Mouse (Mus musculus) midbrain, embryonic 14.5 days (tissue): ENCODE data around the gene S100a11. TPM values are rescaled to one million over a fixed set of nuclear protein-coding genes. Genes with fewer than 3 reads are reported as not detected.
A peak's percentile ranks its signal among the peaks of the same experiment; 100 is the strongest.

Experiments used
- ATAC-seq: fragments of 200-750 bp; cut with Nextera tagmentation; 2 replicates; pipeline ENCODE4 v1.8.0; 2017; ENCODE audit warnings: moderate number of reproducible peaks, moderate library complexity; ENCODE audit not compliant: low FRiP score, low TSS enrichment
- DNase-seq: peaks from one replicate; pipeline ENCODE4 v3.0.0-alpha.2; 2015
- H3K27ac ChIP-seq: fragments of 300-500 bp; sonication (generic); replicated peaks from 2 replicates; pipeline ENCODE4 v1.5.1; 2014; ENCODE audit warnings: mild to moderate bottlenecking, low read depth, low read length, moderate library complexity
- H3K27me3 ChIP-seq: fragments of 300-500 bp; sonication (generic); 2 replicates; pipeline ENCODE4 v1.6.1; 2014; ENCODE audit warnings: low read length, control low read depth, mixed read lengths; ENCODE audit not compliant: control insufficient read depth, insufficient read depth
- H3K36me3 ChIP-seq: fragments of 300-500 bp; sonication (generic); 2 replicates; pipeline ENCODE4 v1.6.1; 2014; ENCODE audit warnings: low read length, control low read depth; ENCODE audit not compliant: control insufficient read depth, insufficient read depth
- H3K4me1 ChIP-seq: fragments of 300-500 bp; sonication (generic); 2 replicates; pipeline ENCODE4 v1.6.1; 2014; ENCODE audit warnings: mild to moderate bottlenecking, antibody characterized with exemption, low read length, control low read depth; ENCODE audit not compliant: control insufficient read depth, insufficient read depth
- H3K4me2 ChIP-seq: fragments of 300-500 bp; sonication (generic); 2 replicates; pipeline ENCODE4 v1.6.1; 2014; ENCODE audit warnings: mild to moderate bottlenecking, low read length, moderate library complexity
- H3K4me3 ChIP-seq: fragments of 300-500 bp; sonication (generic); replicated peaks from 2 replicates; pipeline ENCODE4 v1.5.1; 2014; ENCODE audit warnings: low read depth, low read length
- H3K9ac ChIP-seq: fragments of 300-500 bp; sonication (generic); replicated peaks from 2 replicates; pipeline ENCODE4 v1.6.1; 2014; ENCODE audit warnings: mild to moderate bottlenecking, low read length, moderate library complexity
- H3K9me3 ChIP-seq: fragments of 300-500 bp; sonication (generic); 2 replicates; pipeline ENCODE4 v1.6.1; 2016; ENCODE audit warnings: low read length, control low read depth, mixed read lengths; ENCODE audit not compliant: control insufficient read depth
- WGBS: fragments of 180-500 bp; shearing (Covaris S2); extraction: QIAGEN DNeasy Blood & Tissue Kit; methylation state at CpG from one replicate; pipeline ENCODE4 v1.1.7; 2014; 5-methylcytosine and 5-hydroxymethylcytosine counted together
- polyA plus RNA-seq: library from polyadenylated mRNA; unstranded; fragments of >200 nt; fragmentation: Nextera tagmentation; extraction: Ambion mirVana; gene quantifications from 2 replicates; pipeline ENCODE4 v1.2.1, GENCODE M21; 2014

Gene S100a11
- polyA plus RNA-seq, 1 experiment from 2014 or later = 157 TPM

DNA sequence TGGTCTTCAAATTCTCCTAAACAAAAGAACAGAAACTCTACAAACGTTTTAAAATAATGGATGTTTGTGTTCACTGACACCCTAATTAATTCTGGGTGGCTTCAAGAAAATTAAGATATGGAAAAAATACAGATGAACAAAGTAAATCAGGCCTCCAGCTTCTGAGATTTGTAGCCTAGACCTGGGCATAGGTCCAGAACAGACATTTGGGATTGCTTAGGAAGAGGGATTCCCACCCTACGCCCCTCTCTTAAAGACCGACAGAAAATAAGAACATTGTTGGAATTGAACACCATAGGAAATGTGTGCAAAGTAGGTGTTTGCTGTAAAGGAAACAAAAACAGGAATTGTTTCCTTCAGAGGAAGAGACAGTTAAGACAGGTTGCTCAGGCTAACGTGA is 37.2 kb downstream of the S100a11 start:
- peaks cover 7% of the 10 kb centered on the region; the same call in 1 of the 2 replicates for H3K4me1 ChIP-seq
- peaks cover 6% of the 10 kb centered on the region; the same call in 1 of the 2 replicates for H3K27me3 ChIP-seq
- no peak overlapping the region for H3K4me3 ChIP-seq
- H3K9me3 ChIP-seq = no peaks in the 10 kb centered on the region
- H3K9ac ChIP-seq = no peak overlapping the region
- no peak overlapping the region for H3K4me2 ChIP-seq
- WGBS = 75% methylated on average over 4 of the region's 4 CpGs
- H3K27ac ChIP-seq = no peak overlapping the region
- ATAC-seq (no peak), DNase-seq (no peak)
- no peaks in the 10 kb centered on the region for H3K36me3 ChIP-seq

DNA sequence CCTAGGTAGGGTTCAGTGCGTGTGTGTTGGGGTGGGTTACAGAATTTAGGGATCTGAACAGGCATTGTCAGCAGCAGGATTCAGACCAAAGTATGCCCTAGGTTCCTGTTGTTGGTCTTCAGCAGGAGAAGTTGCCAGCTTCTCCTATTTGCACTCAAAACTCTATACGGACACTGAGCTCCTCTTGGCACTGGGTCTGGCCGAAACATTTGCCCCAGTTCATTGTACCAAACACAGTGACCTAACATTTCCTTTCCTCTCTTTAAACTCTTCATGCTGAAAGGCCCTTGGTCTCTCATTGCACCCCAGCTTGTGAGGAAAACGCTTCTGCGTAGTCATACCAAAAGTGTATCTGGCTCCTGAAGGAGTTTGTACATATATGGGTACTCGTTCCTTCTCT is 39.7 kb downstream of the S100a11 start:
- Histone ChIP-seq H3K4me1 (no peaks in the 10 kb centered on the region), H3K9me3 (no peaks in the 10 kb centered on the region), H3K4me3 (no peak overlapping the region), H3K9ac (no peak overlapping the region), H3K36me3 (no peaks in the 10 kb centered on the region), H3K27me3 (no peaks in the 10 kb centered on the region), H3K4me2 (no peak overlapping the region), H3K27ac (no peak overlapping the region)
- DNase-seq (no peak), ATAC-seq (no peak)
- WGBS = 95% methylated on average over 6 of the region's 6 CpGs

DNA sequence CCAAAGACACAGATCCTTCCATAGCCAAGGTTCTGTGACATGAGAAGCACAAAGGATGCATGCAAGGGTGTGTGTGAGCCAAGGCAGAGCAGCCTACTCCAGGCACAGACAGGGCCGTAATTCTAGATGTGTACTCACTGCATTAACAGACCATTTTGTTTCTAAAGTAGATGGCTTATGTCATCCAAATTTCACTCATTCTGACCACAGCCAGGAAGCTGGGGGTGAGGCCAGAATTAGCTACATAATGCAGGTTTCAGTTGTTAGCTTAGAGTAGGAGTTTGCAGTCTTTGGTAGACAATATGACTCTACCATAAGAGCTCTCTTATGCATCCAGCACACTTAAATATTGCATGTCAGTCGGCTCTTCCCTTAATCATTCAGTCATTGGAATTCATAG is 42.1 kb downstream of the S100a11 start:
- ATAC-seq = no peak
- no peaks in the 10 kb centered on the region for H3K27me3 ChIP-seq
- WGBS = 90% methylated on average over 2 of the region's 2 CpGs
- H3K4me1 ChIP-seq = no peaks in the 10 kb centered on the region
- H3K27ac ChIP-seq = no peak overlapping the region
- H3K4me3 ChIP-seq = no peak overlapping the region
- H3K4me2 ChIP-seq = no peak overlapping the region
- H3K9ac ChIP-seq = no peak overlapping the region
- no peaks in the 10 kb centered on the region for H3K9me3 ChIP-seq
- no peaks in the 10 kb centered on the region for H3K36me3 ChIP-seq
- DNase-seq = no peak

DNA sequence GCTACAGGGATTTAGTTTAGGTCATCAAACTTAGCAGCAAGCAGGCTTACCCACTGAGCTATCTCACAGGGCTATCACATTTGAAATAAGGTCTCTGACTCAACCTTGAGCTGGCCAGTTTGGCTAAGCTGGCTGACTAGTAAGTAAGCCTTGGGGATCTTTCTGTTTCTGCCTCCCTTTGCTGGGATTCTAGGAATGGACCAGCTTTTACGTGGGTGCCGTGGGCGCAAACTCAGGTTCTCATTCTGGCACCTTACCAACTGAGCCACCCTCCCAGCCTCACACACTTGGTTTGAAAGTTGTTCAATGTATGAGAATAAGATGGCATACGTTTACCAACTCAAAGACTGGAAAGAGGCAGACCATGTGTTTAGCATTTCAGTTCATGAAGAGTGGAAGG is 42.9 kb downstream of the S100a11 start:
- H3K4me1 ChIP-seq = no peaks in the 10 kb centered on the region
- ATAC-seq = no peak

DNA sequence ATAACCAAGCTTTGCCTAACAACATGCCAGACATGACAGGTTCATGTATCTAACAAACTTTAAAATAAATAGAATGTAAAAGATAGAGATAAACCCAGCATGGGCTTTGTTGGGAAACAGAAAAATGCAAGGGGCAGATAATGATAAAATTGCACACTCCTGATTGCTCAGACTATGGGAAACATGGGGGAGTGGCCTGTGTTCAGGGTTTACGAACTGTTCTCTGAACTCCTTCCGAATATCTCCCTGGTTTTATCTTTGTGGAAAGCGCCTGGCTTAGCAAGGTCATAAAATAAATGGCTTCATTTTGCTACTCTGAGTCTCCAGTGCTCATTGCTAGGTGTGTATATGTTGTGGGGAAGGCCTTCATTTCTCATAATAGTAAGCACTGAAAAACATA is 46.6 kb downstream of the S100a11 start:
- 94% methylated on average over 3 of the region's 3 CpGs for WGBS
- Histone ChIP-seq H3K4me1 (no peaks in the 10 kb centered on the region), H3K4me2 (no peak overlapping the region), H3K9ac (no peak overlapping the region), H3K9me3 (no peaks in the 10 kb centered on the region), H3K27ac (no peak overlapping the region), H3K27me3 (no peaks in the 10 kb centered on the region), H3K36me3 (no peaks in the 10 kb centered on the region), H3K4me3 (no peak overlapping the region)
- ATAC-seq = no peak
- no peak for DNase-seq

More for the DNA sequence above, 42.9 kb downstream of the S100a11 start:
- Histone ChIP-seq H3K9me3 (no peaks in the 10 kb centered on the region), H3K4me2 (no peak overlapping the region), H3K36me3 (no peaks in the 10 kb centered on the region), H3K4me3 (no peak overlapping the region), H3K27me3 (no peaks in the 10 kb centered on the region), H3K9ac (no peak overlapping the region), H3K27ac (no peak overlapping the region)
- DNase-seq = no peak
- 93% methylated on average over 4 of the region's 4 CpGs for WGBS

DNA sequence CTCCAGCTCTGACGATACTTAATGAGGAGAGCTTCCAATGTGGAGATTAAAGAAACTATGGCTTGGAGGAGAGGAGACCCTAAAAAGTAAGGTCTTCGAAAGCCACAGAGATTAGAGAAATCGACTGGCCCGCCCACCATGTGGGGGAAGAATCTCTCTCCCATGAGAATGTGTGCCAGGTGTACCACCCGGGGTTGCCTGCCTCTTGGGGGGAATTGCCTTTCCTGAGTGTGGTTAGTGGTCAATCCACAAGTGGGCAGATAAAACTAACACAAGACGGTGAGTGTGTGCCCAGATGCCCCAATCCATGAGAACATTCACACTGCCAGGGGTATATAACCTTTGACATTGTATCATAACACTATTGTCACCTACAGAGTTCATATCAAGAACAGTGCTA is 47.4 kb downstream of the S100a11 start:
- Histone ChIP-seq H3K4me2 (no peak overlapping the region), H3K9ac (no peak overlapping the region), H3K27ac (no peak overlapping the region), H3K27me3 (no peaks in the 10 kb centered on the region), H3K36me3 (no peaks in the 10 kb centered on the region), H3K9me3 (no peaks in the 10 kb centered on the region), H3K4me1 (no peaks in the 10 kb centered on the region), H3K4me3 (no peak overlapping the region)
- 92% methylated on average over 6 of the region's 6 CpGs for WGBS
- DNase-seq (no peak), ATAC-seq (no peak)

DNA sequence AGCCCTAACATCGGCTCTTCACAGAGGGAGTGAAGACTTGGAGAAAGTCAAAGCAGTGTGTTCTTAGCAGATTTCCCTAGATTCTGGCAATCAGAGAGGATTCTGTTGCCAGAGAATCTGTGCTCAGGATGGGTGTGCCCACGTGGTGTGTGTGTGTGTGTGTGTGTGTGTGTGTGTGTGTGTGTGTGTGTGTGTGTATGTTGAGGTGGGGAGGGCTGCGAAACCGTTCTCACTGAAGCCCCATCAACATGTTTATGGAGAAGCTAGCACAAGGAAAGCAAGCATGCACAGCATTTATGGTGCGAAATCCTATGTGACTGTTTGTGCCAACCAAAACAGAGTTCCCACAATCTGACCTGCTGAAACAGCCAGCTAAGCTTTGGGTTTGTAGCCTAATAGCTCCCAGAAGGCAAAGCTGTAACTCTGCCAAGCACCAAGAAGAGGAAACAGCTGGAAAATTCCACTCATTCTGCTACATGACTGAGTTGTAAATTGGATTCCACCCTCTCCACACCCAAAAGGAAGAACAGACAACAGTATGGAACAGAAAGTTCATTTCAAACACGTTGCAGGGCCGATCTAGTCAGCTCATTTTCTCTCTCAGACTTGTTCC is 48.2 kb downstream of the S100a11 start:
- peak; percentile 21 for DNase-seq
- 80% methylated on average over 7 of the region's 7 CpGs for WGBS
- Histone ChIP-seq H3K27me3 (no peaks in the 10 kb centered on the region), H3K9me3 (no peaks in the 10 kb centered on the region), H3K36me3 (no peaks in the 10 kb centered on the region), H3K4me2 (no peak overlapping the region), H3K27ac (no peak overlapping the region), H3K4me1 (no peaks in the 10 kb centered on the region), H3K4me3 (no peak overlapping the region), H3K9ac (no peak overlapping the region)
- no peak for ATAC-seq

DNA sequence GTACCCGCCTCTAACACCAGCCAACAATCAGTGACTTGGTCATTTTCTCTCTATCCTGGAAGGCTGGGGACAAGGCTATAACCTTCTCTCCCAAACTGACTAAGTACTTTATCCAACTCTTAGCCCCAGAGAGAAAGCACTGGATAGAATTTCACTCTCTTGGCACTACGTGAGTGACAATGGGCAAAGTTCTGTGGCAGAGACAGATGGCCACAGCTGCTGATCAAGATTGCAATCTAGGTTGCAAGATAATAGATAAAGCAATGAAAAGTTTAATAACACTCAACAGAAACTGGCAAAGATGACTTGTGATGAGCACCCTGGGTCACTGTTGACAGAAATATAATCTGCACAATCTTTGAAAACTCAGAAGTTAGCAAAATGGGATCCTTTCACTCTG is 48.8 kb downstream of the S100a11 start:
- WGBS = 67% methylated on average over 2 of the region's 2 CpGs
- DNase-seq (no peak), ATAC-seq (no peak)
- Histone ChIP-seq H3K4me1 (no peaks in the 10 kb centered on the region), H3K36me3 (no peaks in the 10 kb centered on the region), H3K27me3 (no peaks in the 10 kb centered on the region), H3K27ac (no peak overlapping the region), H3K9ac (no peak overlapping the region), H3K9me3 (no peaks in the 10 kb centered on the region), H3K4me3 (no peak overlapping the region), H3K4me2 (no peak overlapping the region)

DNA sequence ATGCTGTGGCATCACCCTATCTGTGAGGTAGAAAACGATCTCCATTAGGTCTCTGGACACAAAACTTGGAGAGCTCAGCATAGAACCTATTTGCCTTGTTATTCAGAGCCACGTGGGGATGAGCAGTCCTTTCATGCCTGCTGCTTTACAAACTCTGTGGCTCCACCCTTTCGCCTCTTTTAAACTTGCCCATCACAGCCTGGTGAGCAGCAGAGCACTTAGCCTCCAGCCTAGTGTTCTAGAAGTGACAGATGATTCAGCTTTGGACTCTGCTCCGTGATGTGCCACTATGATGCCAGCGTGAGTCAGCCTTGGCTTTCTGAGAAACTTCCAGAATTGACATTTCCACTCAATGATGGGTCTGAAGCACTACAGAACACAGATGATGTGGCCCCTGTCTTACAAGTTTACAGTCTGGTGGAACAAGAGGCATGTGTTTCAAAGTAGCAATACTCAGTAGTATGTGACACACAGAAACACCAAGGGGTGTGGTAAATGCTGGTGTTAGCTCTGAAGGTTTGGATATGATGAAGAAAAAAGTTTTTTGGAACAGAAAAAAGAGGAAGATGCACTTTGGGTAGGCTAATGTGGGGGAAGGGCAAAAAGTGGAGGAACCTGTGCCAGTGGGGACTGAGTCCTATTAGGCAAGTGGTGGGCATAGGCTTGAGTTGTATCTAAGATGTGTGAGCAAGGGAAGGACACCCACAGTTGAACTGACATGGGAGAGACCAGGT is 51.9 kb downstream of the S100a11 start:
- Histone ChIP-seq H3K4me1 (no peaks in the 10 kb centered on the region), H3K9me3 (no peaks in the 10 kb centered on the region), H3K27me3 (no peaks in the 10 kb centered on the region), H3K27ac (no peak overlapping the region), H3K36me3 (no peaks in the 10 kb centered on the region), H3K9ac (no peak overlapping the region), H3K4me2 (no peak overlapping the region), H3K4me3 (no peak overlapping the region)
- no peak for DNase-seq
- no peak for ATAC-seq
- WGBS = 69% methylated on average over 5 of the region's 5 CpGs
